Mouse (Mus musculus) hindbrain, embryonic 14.5 days (tissue): ENCODE measurements around the gene Mamstr. TPM values are rescaled to one million over a fixed set of nuclear protein-coding genes. Genes with fewer than 3 reads are reported as not detected.

ENCODE experiments used
- ATAC-seq: fragments of 200-750 bp; cut with Nextera tagmentation; 2 replicates; pipeline ENCODE4 v1.8.0; 2017; ENCODE audit warnings: moderate number of reproducible peaks, mild to moderate bottlenecking, moderate TSS enrichment, moderate library complexity; ENCODE audit not compliant: low FRiP score
- DNase-seq: peaks from one replicate; pipeline ENCODE4 v3.0.0-alpha.2; 2015; ENCODE audit warnings: low spot score
- H3K27ac ChIP-seq: fragments of 300-500 bp; sonication (generic); 2 replicates; pipeline ENCODE4 v1.5.1; 2014; ENCODE audit warnings: mild to moderate bottlenecking, moderate library complexity
- H3K27me3 ChIP-seq: fragments of 300-500 bp; sonication (generic); 2 replicates; pipeline ENCODE4 v1.6.1; 2014; ENCODE audit warnings: mild to moderate bottlenecking, low read length, mixed read lengths; ENCODE audit not compliant: control insufficient read depth, insufficient read depth
- H3K36me3 ChIP-seq: fragments of 300-500 bp; sonication (generic); replicated peaks from 2 replicates; pipeline ENCODE4 v1.6.1; 2014; ENCODE audit not compliant: control insufficient read depth, insufficient read depth
- H3K4me1 ChIP-seq: fragments of 300-500 bp; sonication (generic); replicated peaks from 2 replicates; pipeline ENCODE4 v1.6.1; 2014; ENCODE audit warnings: antibody characterized with exemption, low read length, mixed read lengths; ENCODE audit not compliant: control insufficient read depth, insufficient read depth
- H3K4me2 ChIP-seq: fragments of 300-500 bp; sonication (generic); replicated peaks from 2 replicates; pipeline ENCODE4 v1.6.1; 2014; ENCODE audit warnings: mild to moderate bottlenecking, moderate library complexity
- H3K4me3 ChIP-seq: fragments of 300-500 bp; sonication (generic); replicated peaks from 2 replicates; pipeline ENCODE4 v1.5.1; 2014; ENCODE audit warnings: mild to moderate bottlenecking, low read length
- H3K9ac ChIP-seq: fragments of 300-500 bp; sonication (generic); 2 replicates; pipeline ENCODE4 v1.6.1; 2014
- H3K9me3 ChIP-seq: fragments of 300-500 bp; sonication (generic); 2 replicates; pipeline ENCODE4 v1.6.1; 2016; ENCODE audit warnings: low read length; ENCODE audit not compliant: control insufficient read depth
- WGBS: fragments of 180-500 bp; shearing (Covaris S2); extraction: QIAGEN DNeasy Blood & Tissue Kit; methylation state at CpG from one replicate; pipeline ENCODE4 v1.1.7; 2014; 5-methylcytosine and 5-hydroxymethylcytosine counted together
- polyA plus RNA-seq: library from polyadenylated mRNA; unstranded; fragments of >200 nt; fragmentation: Nextera tagmentation; extraction: Ambion mirVana; gene quantifications from 2 replicates; pipeline ENCODE4 v1.2.1, GENCODE M21; 2014

Gene Mamstr
- polyA plus RNA-seq, 1 experiment from 2014 or later = 3.1 TPM

GRCm38 (mm10) chr7:45635711-45636688 lies 3.8 kb upstream of the Mamstr start:
- Histone ChIP-seq H3K4me2 (no peak overlapping the region), H3K4me1 (peaks cover 7% of the 10 kb centered on the region), H3K4me3 (no peak overlapping the region), H3K9ac (no peak overlapping the region), H3K27ac (no peak overlapping the region), H3K36me3 (0 out of 2 replicates have a peak, but pooled peaks cover 5% of the 10 kb centered on the region), H3K9me3 (no peaks in the 10 kb centered on the region), H3K27me3 (peaks cover 9% of the 10 kb centered on the region; the same call in 1 of the 2 replicates)
- no peak for ATAC-seq
- DNase-seq = no peak
- 85% methylated on average over 15 of the region's 15 CpGs for WGBS

GRCm38 (mm10) chr7:45637710-45638109 lies 2.1 kb upstream of the Mamstr start:
- Histone ChIP-seq H3K36me3 (0 out of 2 replicates have a peak, but pooled peaks cover 5% of the 10 kb centered on the region), H3K4me2 (peak overlapping the region; percentile 58; the same call in 1 of the 2 replicates), H3K9ac (no peak overlapping the region), H3K27me3 (peaks cover 3% of the 10 kb centered on the region; the same call in 1 of the 2 replicates), H3K4me3 (no peak overlapping the region), H3K9me3 (no peaks in the 10 kb centered on the region), H3K4me1 (peaks cover 15% of the 10 kb centered on the region), H3K27ac (no peak overlapping the region)
- ATAC-seq (no peak), DNase-seq (no peak)
- WGBS = 94% methylated on average over 6 of the region's 6 CpGs

- no peaks in the 10 kb centered on the region for H3K27me3 ChIP-seq
- WGBS = 21% methylated on average over 29 of the region's 29 CpGs
- H3K4me3 ChIP-seq = peak overlapping the region; percentile 31
- 0 out of 2 replicates have a peak overlapping the region, but pooled peaks have one; percentile 17 for H3K27ac ChIP-seq
- DNase-seq (peak; percentile 98), ATAC-seq (peak; percentile 89)
- H3K4me1 ChIP-seq = peaks cover 19% of the 10 kb centered on the region
- H3K9me3 ChIP-seq = no peaks in the 10 kb centered on the region
- peak overlapping the region; percentile 58 for H3K4me2 ChIP-seq
- H3K36me3 ChIP-seq = 0 out of 2 replicates have a peak, but pooled peaks cover 5% of the 10 kb centered on the region
- H3K9ac ChIP-seq = peak overlapping the region; percentile 46; the same call in 1 of the 2 replicates
These were observed 965 bp upstream of the Mamstr start for GRCm38 (mm10) chr7:45638623-45639401.

- Histone ChIP-seq H3K4me2 (no peak overlapping the region), H3K36me3 (0 out of 2 replicates have a peak, but pooled peaks cover 5% of the 10 kb centered on the region), H3K9me3 (no peaks in the 10 kb centered on the region), H3K27ac (no peak overlapping the region), H3K4me1 (peaks cover 28% of the 10 kb centered on the region), H3K4me3 (no peak overlapping the region), H3K27me3 (no peaks in the 10 kb centered on the region), H3K9ac (no peak overlapping the region)
- ATAC-seq (no peak), DNase-seq (no peak)
- 75% methylated on average over 19 of the region's 19 CpGs for WGBS
These were observed 597 bp downstream of the Mamstr start for GRCm38 (mm10) chr7:45640191-45640957.

- no peaks in the 10 kb centered on the region for H3K9me3 ChIP-seq
- H3K4me3 ChIP-seq = no peak overlapping the region
- 64% methylated on average over 17 of the region's 17 CpGs for WGBS
- H3K9ac ChIP-seq = no peak overlapping the region
- no peak for DNase-seq
- H3K4me2 ChIP-seq = 0 out of 2 replicates have a peak overlapping the region, but pooled peaks have one; percentile 67
- H3K4me1 ChIP-seq = peaks cover 28% of the 10 kb centered on the region
- no peaks in the 10 kb centered on the region for H3K27me3 ChIP-seq
- ATAC-seq = no peak
- H3K36me3 ChIP-seq = 0 out of 2 replicates have a peak, but pooled peaks cover 3% of the 10 kb centered on the region
- no peak overlapping the region for H3K27ac ChIP-seq
These were observed 1.7 kb downstream of the Mamstr start for GRCm38 (mm10) chr7:45641391-45642040.

GRCm38 (mm10) chr7:45642083-45642482 lies 2.3 kb downstream of the Mamstr start:
- peaks cover 28% of the 10 kb centered on the region for H3K4me1 ChIP-seq
- 81% methylated on average over 5 of the region's 5 CpGs for WGBS
- ATAC-seq (no peak), DNase-seq (no peak)
- H3K27me3 ChIP-seq = no peaks in the 10 kb centered on the region
- H3K9me3 ChIP-seq = no peaks in the 10 kb centered on the region
- peak overlapping the region; percentile 67 for H3K4me2 ChIP-seq
- no peak overlapping the region for H3K4me3 ChIP-seq
- no peak overlapping the region for H3K27ac ChIP-seq
- no peak overlapping the region for H3K9ac ChIP-seq
- H3K36me3 ChIP-seq = no peaks in the 10 kb centered on the region

GRCm38 (mm10) chr7:45642503-45643255 lies 2.9 kb downstream of the Mamstr start:
- 38% methylated on average over 16 of the region's 16 CpGs for WGBS
- peaks cover 28% of the 10 kb centered on the region for H3K4me1 ChIP-seq
- H3K4me2 ChIP-seq = peak overlapping the region; percentile 67
- DNase-seq (no peak), ATAC-seq (no peak)
- peak overlapping the region; percentile 38 for H3K4me3 ChIP-seq
- no peaks in the 10 kb centered on the region for H3K9me3 ChIP-seq
- no peaks in the 10 kb centered on the region for H3K36me3 ChIP-seq
- H3K9ac ChIP-seq = peak overlapping the region; percentile 75
- H3K27me3 ChIP-seq = no peaks in the 10 kb centered on the region
- peak overlapping the region; percentile 86 for H3K27ac ChIP-seq
